Mouse (Mus musculus): ENCODE data around the gene Cdkn2a. TPM values are rescaled to one million over a fixed set of nuclear protein-coding genes. Genes with fewer than 3 reads are reported as not detected.

Gene Cdkn2a
- polyA plus RNA-seq, 1 experiment from 2014 or later = not detected

DNA sequence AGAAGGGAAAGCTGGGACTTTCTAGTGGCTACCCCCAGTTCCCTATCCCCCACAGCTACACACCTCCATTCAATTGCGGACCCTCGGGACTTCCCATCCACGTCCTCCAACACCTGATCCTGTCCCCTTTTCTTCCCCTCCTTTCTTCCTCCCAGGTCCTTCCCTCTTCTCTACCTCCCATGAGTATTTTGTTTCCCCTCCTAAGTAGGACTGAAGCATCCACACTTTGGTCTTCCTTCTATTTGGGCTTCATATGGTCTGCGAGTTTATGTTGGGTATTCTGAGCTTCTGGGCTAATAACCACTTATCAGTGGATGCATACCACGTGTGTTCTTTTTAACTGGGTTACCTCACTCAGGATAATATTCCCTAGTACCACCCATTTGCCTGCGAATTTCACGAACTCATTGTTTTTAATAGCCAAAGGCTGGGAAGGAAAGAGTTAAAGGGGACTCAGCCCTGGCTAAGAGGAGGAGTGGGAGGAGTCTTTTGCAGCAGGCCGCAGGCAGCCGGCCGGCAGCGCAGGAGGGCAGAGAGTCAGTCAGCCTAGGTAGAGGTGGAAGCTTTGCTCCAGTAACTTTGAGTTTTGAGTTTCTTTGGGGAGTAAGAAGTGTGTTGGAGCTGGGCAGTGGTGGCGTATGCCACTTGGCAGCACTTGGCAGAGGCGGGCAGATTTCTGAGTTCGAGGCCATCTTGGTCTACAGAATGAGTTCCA lies 9.0 kb upstream of the Cdkn2a start:
- Histone ChIP-seq H3K27ac (replicated peaks; ENCODE audit: low read depth, low read length) (no peak overlapping the region), H3K4me2 (ENCODE audit: low read depth, low read length) (no peak overlapping the region), H3K9me3 (ENCODE audit: control insufficient read depth, low read length) (no peaks in the 10 kb centered on the region), H3K4me3 (ENCODE audit: low read depth, low read length) (no peak overlapping the region), H3K9ac (ENCODE audit: low read depth, low read length) (no peak overlapping the region), H3K4me1 (ENCODE audit: control insufficient read depth, insufficient read depth, low read length) (no peaks in the 10 kb centered on the region), H3K36me3 (ENCODE audit: control insufficient read depth, insufficient read depth, low read length) (no peaks in the 10 kb centered on the region), H3K27me3 (replicated peaks; ENCODE audit: control insufficient read depth, insufficient read depth, low read length) (peaks cover 95% of the 10 kb centered on the region)
- ATAC-seq (ENCODE audit: low read depth) = no peak
- WGBS = 1% methylated on average over 14 of the region's 14 CpGs
- DNase-seq (ENCODE audit: low spot score) = no peak

DNA sequence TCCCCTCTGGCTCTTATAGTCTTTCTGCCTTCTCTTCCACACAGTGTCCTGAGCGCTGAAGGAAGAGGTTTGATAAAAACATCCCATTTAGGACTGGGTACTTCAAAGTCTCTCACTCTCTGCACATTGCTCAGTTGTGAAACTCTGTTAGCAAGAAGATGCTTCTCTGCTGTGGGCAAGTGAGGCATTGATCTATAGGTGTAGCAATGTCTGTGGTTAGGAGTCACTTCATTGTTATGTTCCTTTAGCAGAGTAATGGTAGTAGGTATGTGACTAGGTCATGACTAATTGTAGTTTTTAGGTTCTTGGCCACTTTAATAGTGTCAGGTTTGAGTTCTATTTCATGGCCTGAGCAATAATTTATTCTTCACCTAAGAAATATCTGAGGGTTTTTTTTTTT lies 7.7 kb upstream of the Cdkn2a start:
- DNase-seq (ENCODE audit: low spot score) (no peak), ATAC-seq (ENCODE audit: low read depth) (no peak)
- H3K4me1 ChIP-seq (ENCODE audit: control insufficient read depth, insufficient read depth, low read length) = no peaks in the 10 kb centered on the region
- WGBS = 5% methylated on average over 1 of the region's 1 CpGs
- H3K9ac ChIP-seq (ENCODE audit: low read depth, low read length) = no peak overlapping the region
- H3K27ac ChIP-seq (replicated peaks; ENCODE audit: low read depth, low read length) = no peak overlapping the region
- no peak overlapping the region for H3K4me3 ChIP-seq (ENCODE audit: low read depth, low read length)
- H3K4me2 ChIP-seq (ENCODE audit: low read depth, low read length) = no peak overlapping the region
- H3K9me3 ChIP-seq (ENCODE audit: control insufficient read depth, low read length) = no peaks in the 10 kb centered on the region
- H3K36me3 ChIP-seq (ENCODE audit: control insufficient read depth, insufficient read depth, low read length) = no peaks in the 10 kb centered on the region
- peaks cover 94% of the 10 kb centered on the region for H3K27me3 ChIP-seq (replicated peaks; ENCODE audit: control insufficient read depth, insufficient read depth, low read length)

DNA sequence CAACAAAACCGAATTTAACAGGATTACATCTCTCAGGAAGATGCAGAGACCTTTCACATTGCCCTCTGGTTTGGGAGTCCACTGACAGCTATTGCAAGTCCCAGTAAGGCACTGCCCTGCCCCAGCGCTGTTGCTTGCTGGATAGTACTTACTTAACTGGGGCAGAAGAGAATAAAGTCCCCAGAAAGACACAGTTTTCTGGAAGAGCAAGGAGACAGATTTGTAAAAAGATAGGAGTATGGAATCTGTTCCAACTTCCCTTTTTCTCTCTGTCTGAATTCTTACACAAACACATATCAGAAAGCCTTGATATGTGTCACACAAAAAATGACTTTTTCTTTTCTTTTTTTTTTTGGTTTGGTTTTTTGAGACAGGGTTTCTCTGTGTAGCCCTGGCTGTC lies 5.3 kb upstream of the Cdkn2a start:
- DNase-seq (ENCODE audit: low spot score) (no peak), ATAC-seq (ENCODE audit: low read depth) (no peak)

DNA sequence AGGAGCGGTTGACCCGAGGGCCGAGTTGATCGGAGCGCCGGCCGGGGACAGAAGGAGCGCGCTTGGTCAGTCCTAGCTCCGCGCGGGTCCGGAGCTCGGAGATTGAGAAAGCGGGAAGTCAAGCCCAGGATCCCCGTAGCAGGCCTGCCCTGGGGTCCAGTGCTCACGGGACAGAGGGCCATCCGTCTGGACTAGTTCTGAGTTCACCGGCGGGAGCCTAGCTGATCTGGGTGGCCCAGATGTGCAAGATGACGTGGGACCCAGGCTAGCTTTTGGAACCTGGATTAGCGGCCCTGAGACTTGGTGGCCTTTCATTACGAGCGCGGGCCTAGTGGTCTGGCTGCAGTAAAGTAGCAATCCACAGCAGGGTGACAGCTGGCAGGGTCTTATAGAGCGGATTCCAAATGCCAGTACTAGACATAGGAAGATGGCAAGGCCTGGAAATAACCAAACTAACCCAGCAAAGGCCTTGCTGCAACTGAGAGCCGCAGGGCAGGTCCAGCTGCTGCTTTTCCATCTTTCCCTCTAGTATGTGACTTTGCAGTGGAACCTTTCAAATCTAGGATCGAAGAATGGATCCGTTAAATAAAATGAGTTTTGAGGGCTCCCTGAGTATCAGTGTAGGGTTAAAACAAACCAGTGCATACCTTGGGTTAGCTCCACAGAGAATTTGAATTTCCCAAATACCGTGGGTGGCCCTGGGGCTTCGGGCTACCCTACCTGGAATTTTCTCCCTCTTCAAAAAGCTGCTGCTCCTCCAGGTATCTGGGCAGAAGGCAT lies 1.2 kb upstream of the Cdkn2a start:
- H3K4me1 ChIP-seq (ENCODE audit: control insufficient read depth, insufficient read depth, low read length) = no peaks in the 10 kb centered on the region
- peak overlapping the region; percentile 97 for H3K4me2 ChIP-seq (ENCODE audit: low read depth, low read length)
- H3K27ac ChIP-seq (replicated peaks; ENCODE audit: low read depth, low read length) = no peak overlapping the region
- peak overlapping the region; percentile 58 for H3K9ac ChIP-seq (ENCODE audit: low read depth, low read length)
- H3K9me3 ChIP-seq (ENCODE audit: control insufficient read depth, low read length) = no peaks in the 10 kb centered on the region
- DNase-seq (ENCODE audit: low spot score) = no peak
- ATAC-seq (ENCODE audit: low read depth) = 0 out of 2 replicates have a peak, but pooled peaks have one; percentile 10
- peak overlapping the region; percentile 70 for H3K4me3 ChIP-seq (ENCODE audit: low read depth, low read length)
- H3K27me3 ChIP-seq (replicated peaks; ENCODE audit: control insufficient read depth, insufficient read depth, low read length) = peaks cover 94% of the 10 kb centered on the region
- H3K36me3 ChIP-seq (ENCODE audit: control insufficient read depth, insufficient read depth, low read length) = no peaks in the 10 kb centered on the region
- 3% methylated on average over 31 of the region's 31 CpGs for WGBS

More for the DNA sequence above, 5.3 kb upstream of the Cdkn2a start:
- H3K27ac ChIP-seq (replicated peaks; ENCODE audit: low read depth, low read length) = no peak overlapping the region
- no peaks in the 10 kb centered on the region for H3K36me3 ChIP-seq (ENCODE audit: control insufficient read depth, insufficient read depth, low read length)
- 2% methylated on average over 2 of the region's 2 CpGs for WGBS
- no peaks in the 10 kb centered on the region for H3K4me1 ChIP-seq (ENCODE audit: control insufficient read depth, insufficient read depth, low read length)
- H3K4me2 ChIP-seq (ENCODE audit: low read depth, low read length) = no peak overlapping the region
- no peak overlapping the region for H3K9ac ChIP-seq (ENCODE audit: low read depth, low read length)
- H3K9me3 ChIP-seq (ENCODE audit: control insufficient read depth, low read length) = no peaks in the 10 kb centered on the region
- peaks cover 93% of the 10 kb centered on the region for H3K27me3 ChIP-seq (replicated peaks; ENCODE audit: control insufficient read depth, insufficient read depth, low read length)
- H3K4me3 ChIP-seq (ENCODE audit: low read depth, low read length) = no peak overlapping the region

DNA sequence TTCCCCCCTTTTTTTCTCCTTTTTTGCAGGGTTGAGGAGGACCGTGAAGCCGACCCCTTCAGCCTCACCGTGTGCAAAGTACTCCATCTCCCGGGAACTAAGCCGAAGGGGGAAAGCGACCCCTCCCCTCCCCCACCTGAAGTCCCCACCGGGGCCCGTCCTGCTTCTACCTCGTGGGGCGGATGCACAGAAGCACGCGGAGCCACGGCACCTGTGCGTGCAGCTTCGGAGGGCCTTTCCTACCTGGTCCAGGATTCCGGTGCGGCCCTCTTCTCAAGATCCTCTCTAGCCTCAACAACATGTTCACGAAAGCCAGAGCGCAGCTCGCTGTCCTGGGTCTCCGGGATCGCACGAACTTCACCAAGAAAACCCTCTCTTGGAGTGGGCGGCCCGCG lies 365 bp downstream of the Cdkn2a start:
- ATAC-seq (ENCODE audit: low read depth) (peak; percentile 16; the same call in 1 of the 2 replicates), DNase-seq (ENCODE audit: low spot score) (no peak)
- Histone ChIP-seq H3K27me3 (replicated peaks; ENCODE audit: control insufficient read depth, insufficient read depth, low read length) (peaks cover 94% of the 10 kb centered on the region), H3K9me3 (ENCODE audit: control insufficient read depth, low read length) (no peaks in the 10 kb centered on the region), H3K9ac (ENCODE audit: low read depth, low read length) (0 out of 2 replicates have a peak overlapping the region, but pooled peaks have one; percentile 58), H3K4me2 (ENCODE audit: low read depth, low read length) (peak overlapping the region; percentile 97), H3K4me3 (ENCODE audit: low read depth, low read length) (peak overlapping the region; percentile 70), H3K27ac (replicated peaks; ENCODE audit: low read depth, low read length) (no peak overlapping the region), H3K4me1 (ENCODE audit: control insufficient read depth, insufficient read depth, low read length) (no peaks in the 10 kb centered on the region), H3K36me3 (ENCODE audit: control insufficient read depth, insufficient read depth, low read length) (no peaks in the 10 kb centered on the region)
- under 1% methylated on average over 25 of the region's 26 CpGs for WGBS

DNA sequence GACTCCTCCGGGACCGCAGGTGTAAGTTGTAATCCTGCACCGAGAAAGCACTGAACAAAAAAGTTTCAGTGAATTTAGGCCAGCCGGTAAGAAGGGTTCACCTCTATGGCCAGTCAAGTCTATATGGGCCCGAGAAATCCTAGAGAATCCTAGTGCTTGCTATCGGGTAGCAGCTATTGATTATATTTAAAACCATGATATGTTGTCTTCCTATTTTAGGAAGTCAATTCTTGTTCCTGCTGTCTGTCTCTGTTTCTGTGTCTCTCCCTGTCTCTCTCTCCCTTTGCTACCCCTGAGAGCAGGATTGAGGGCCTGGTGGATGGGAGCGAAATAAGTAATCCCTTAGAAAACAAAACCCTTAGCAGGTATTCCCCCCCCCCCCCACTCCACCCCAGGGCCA lies 937 bp downstream of the Cdkn2a start:
- H3K27me3 ChIP-seq (replicated peaks; ENCODE audit: control insufficient read depth, insufficient read depth, low read length) = peaks cover 98% of the 10 kb centered on the region
- 5% methylated on average over 7 of the region's 7 CpGs for WGBS
- H3K27ac ChIP-seq (replicated peaks; ENCODE audit: low read depth, low read length) = no peak overlapping the region
- no peaks in the 10 kb centered on the region for H3K4me1 ChIP-seq (ENCODE audit: control insufficient read depth, insufficient read depth, low read length)
- H3K4me2 ChIP-seq (ENCODE audit: low read depth, low read length) = no peak overlapping the region
- DNase-seq (ENCODE audit: low spot score) (no peak), ATAC-seq (ENCODE audit: low read depth) (no peak)
- H3K36me3 ChIP-seq (ENCODE audit: control insufficient read depth, insufficient read depth, low read length) = no peaks in the 10 kb centered on the region
- H3K4me3 ChIP-seq (ENCODE audit: low read depth, low read length) = no peak overlapping the region
- H3K9me3 ChIP-seq (ENCODE audit: control insufficient read depth, low read length) = no peaks in the 10 kb centered on the region
- H3K9ac ChIP-seq (ENCODE audit: low read depth, low read length) = no peak overlapping the region

DNA sequence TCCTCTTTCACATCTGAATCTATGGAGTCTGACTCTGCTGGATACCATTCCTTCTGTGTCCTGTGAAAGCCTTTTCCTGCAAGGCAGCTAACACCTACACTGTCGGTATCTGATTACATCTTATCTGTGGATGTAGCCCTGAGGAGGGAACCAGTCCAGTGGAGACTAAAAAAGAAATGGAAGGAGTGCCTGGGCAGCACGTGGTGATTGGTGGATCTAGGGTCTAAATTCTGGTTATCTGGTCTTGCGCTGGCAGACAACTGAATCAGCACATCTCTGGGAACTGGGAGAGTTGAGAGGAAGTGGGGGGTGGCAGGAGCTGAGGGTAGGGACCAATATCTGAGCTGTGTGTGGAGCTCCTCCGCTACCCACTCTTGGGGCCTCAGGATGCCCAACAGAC lies 5.4 kb downstream of the Cdkn2a start:
- Histone ChIP-seq H3K4me1 (ENCODE audit: control insufficient read depth, insufficient read depth, low read length) (no peaks in the 10 kb centered on the region), H3K4me3 (ENCODE audit: low read depth, low read length) (no peak overlapping the region), H3K27ac (replicated peaks; ENCODE audit: low read depth, low read length) (no peak overlapping the region), H3K4me2 (ENCODE audit: low read depth, low read length) (no peak overlapping the region), H3K36me3 (ENCODE audit: control insufficient read depth, insufficient read depth, low read length) (no peaks in the 10 kb centered on the region), H3K27me3 (replicated peaks; ENCODE audit: control insufficient read depth, insufficient read depth, low read length) (peaks cover 87% of the 10 kb centered on the region), H3K9me3 (ENCODE audit: control insufficient read depth, low read length) (no peaks in the 10 kb centered on the region), H3K9ac (ENCODE audit: low read depth, low read length) (no peak overlapping the region)
- no peak for ATAC-seq (ENCODE audit: low read depth)
- no peak for DNase-seq (ENCODE audit: low spot score)
- 2% methylated on average over 4 of the region's 4 CpGs for WGBS

DNA sequence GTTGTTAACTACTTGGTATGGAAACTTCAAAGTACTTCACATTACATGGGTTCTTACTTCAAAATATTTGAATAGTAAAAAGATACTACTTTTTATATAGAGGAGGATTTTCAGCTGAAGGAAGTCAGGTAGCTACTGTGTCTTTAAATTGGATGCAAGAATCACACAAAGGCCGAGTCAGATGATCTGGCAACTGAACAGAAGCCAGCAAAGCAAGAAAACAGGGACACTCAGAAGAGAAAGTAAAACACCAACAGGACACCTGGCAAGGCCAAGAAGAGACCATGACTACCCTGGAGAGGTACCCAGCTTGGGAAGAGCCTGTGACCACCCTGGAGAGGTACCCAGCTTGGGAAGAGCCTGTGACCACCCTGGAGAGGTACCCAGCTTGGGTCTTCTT lies 7.9 kb downstream of the Cdkn2a start:
- Histone ChIP-seq H3K9me3 (ENCODE audit: control insufficient read depth, low read length) (no peaks in the 10 kb centered on the region), H3K4me1 (ENCODE audit: control insufficient read depth, insufficient read depth, low read length) (no peaks in the 10 kb centered on the region), H3K27me3 (replicated peaks; ENCODE audit: control insufficient read depth, insufficient read depth, low read length) (peaks cover 85% of the 10 kb centered on the region), H3K36me3 (ENCODE audit: control insufficient read depth, insufficient read depth, low read length) (no peaks in the 10 kb centered on the region), H3K4me2 (ENCODE audit: low read depth, low read length) (no peak overlapping the region), H3K27ac (replicated peaks; ENCODE audit: low read depth, low read length) (no peak overlapping the region), H3K9ac (ENCODE audit: low read depth, low read length) (no peak overlapping the region), H3K4me3 (ENCODE audit: low read depth, low read length) (no peak overlapping the region)
- DNase-seq (ENCODE audit: low spot score) = no peak
- 0% methylated on average over 1 of the region's 1 CpGs for WGBS
- ATAC-seq (ENCODE audit: low read depth) = no peak
